Mouse (Mus musculus) cerebellum, adult 2 months (tissue): ENCODE data around the gene Ip6k3.
A peak's percentile ranks its signal among the peaks of the same experiment; 100 is the strongest.

Source experiments
- CTCF ChIP-seq: fragments of 200-500 bp; IDR thresholded peaks from 2 replicates; pipeline ENCODE4 v1.5.1; 2011; ENCODE audit warnings: low read depth, mild to moderate bottlenecking, control low read depth, low read length, moderate library complexity, borderline replicate concordance; ENCODE audit not compliant: insufficient read depth
- POLR2A ChIP-seq: fragments of 200-500 bp; IDR thresholded peaks from 2 replicates; pipeline ENCODE4 v1.6.1; 2011; ENCODE audit warnings: low read length, control low read depth, borderline replicate concordance; ENCODE audit not compliant: insufficient read depth

- TF ChIP-seq CTCF (peak; percentile 98), POLR2A (no peak)
Observed at GRCm38 (mm10) chr17:27189640-27190216, 22.1 kb upstream of the Ip6k3 start.
